Comparison of ENCODE assay signal across 18 mouse cellular contexts in genomic region chr11:116753674-116754470, GRCm38 (mm10). TPM values are rescaled to one million over a fixed set of nuclear protein-coding genes. Genes with fewer than 3 reads are reported as not detected.
DNase-seq lines count a peak whose midpoint lies in the region; ATAC-seq and TF ChIP-seq lines count a peak whose summit lies in the region.
"Had no signal": no experiment of that assay in that cellular context is flagged by ENCODE, and none has a peak within 500 bp of the region (broad histone marks: within the 10 kb centered on the region; RNA-seq: fewer than 3 reads in every experiment).

No protein-coding gene starts in this region.

- H3K27me3 ChIP-seq in liver, adult 2 months (ENCODE audit: control insufficient read depth, insufficient read depth, low read length): no peaks in the 10 kb centered on the region
- H3K27me3 ChIP-seq in liver, embryonic 12.5 days (replicated peaks): no peaks in the 10 kb centered on the region
- no peaks in the 10 kb centered on the region for H3K27me3 ChIP-seq in small intestine, adult 2 months (ENCODE audit: control insufficient read depth, insufficient read depth, low read length)
- H3K27me3 ChIP-seq in hindbrain, embryonic 14.5 days (ENCODE audit: control insufficient read depth, insufficient read depth, low read length): no peaks in the 10 kb centered on the region
- H3K27me3 ChIP-seq: embryonic facial prominence, embryonic 13.5 days; forebrain, embryonic 13.5 days; hindbrain, embryonic 15.5 days; Patski had no signal

- intact Hi-C loops in gastrocnemius, adult 2 months (cut with DNase I): no loop called here
- intact Hi-C loops in left cerebral cortex, postnatal 25 days (cut with DNase I): no loop called here

- H3K27ac ChIP-seq in gastrocnemius, adult 2 months: peak overlapping the region; percentile 64
- H3K27ac ChIP-seq in liver, adult 2 months (replicated peaks; ENCODE audit: insufficient read depth, low read depth, low read length): no peak overlapping the region
- H3K27ac ChIP-seq in liver, embryonic 12.5 days: no peak overlapping the region
- peak overlapping the region; percentile 70 for H3K27ac ChIP-seq in small intestine, adult 2 months (ENCODE audit: insufficient read depth, low read depth, low read length)
- no peak overlapping the region for H3K27ac ChIP-seq in hindbrain, embryonic 14.5 days
- H3K27ac ChIP-seq: embryonic facial prominence, embryonic 13.5 days; forebrain, embryonic 13.5 days; hindbrain, embryonic 15.5 days had no signal

- no peak overlapping the region for H3K4me2 ChIP-seq in liver, embryonic 12.5 days
- no peak overlapping the region for H3K4me2 ChIP-seq in hindbrain, embryonic 14.5 days (replicated peaks)
- H3K4me2 ChIP-seq: embryonic facial prominence, embryonic 13.5 days; forebrain, embryonic 13.5 days; hindbrain, embryonic 15.5 days had no signal

- TF ChIP-seq CTCF in gastrocnemius, adult 2 months (IDR thresholded peaks at IDR 0.05): no peak
- TF ChIP-seq CTCF in liver, adult 2 months (IDR thresholded peaks at IDR 0.05; ENCODE audit: low read depth, low read length): no peak
- no peak for TF ChIP-seq CTCF in small intestine, adult 2 months (IDR thresholded peaks at IDR 0.05; ENCODE audit: extremely low read depth, insufficient read length, insufficient replicate concordance, low read depth, low read length)

- H3K4me3 ChIP-seq in gastrocnemius, adult 2 months: no peak overlapping the region
- no peak overlapping the region for H3K4me3 ChIP-seq in liver, adult 2 months (ENCODE audit: insufficient read depth, low read depth, low read length)
- no peak overlapping the region for H3K4me3 ChIP-seq in liver, embryonic 12.5 days
- H3K4me3 ChIP-seq in small intestine, adult 2 months (ENCODE audit: low read depth, low read length): no peak overlapping the region
- no peak overlapping the region for H3K4me3 ChIP-seq in hindbrain, embryonic 14.5 days (replicated peaks; ENCODE audit: low read length)
- H3K4me3 ChIP-seq: embryonic facial prominence, embryonic 13.5 days; forebrain, embryonic 13.5 days; hindbrain, embryonic 15.5 days; megakaryocyte, embryonic 14.5 days had no signal

- DNase-seq in gastrocnemius, adult 2 months: peak; percentile 24
- no peak for DNase-seq in gastrocnemius, postnatal 25 days
- peak; percentile 55 for DNase-seq in liver, adult 2 months (ENCODE audit: extremely low read depth, low read depth, low spot score)
- peak; percentile 81 for DNase-seq in adrenal gland, postnatal 14 days
- DNase-seq in left cerebral cortex, postnatal 25 days (ENCODE audit: low spot score in 2 of 2): no peak
- no peak for DNase-seq in hindbrain, embryonic 14.5 days (ENCODE audit: low spot score)
- DNase-seq: cerebellum, postnatal 14 days; lung, adult 2 months had no signal

- TF ChIP-seq POLR2A in liver, adult 2 months (IDR thresholded peaks at IDR 0.05; ENCODE audit: extremely low read depth, insufficient read depth, low read length): no peak
- no peak for TF ChIP-seq POLR2A in small intestine, adult 2 months (IDR thresholded peaks at IDR 0.05; ENCODE audit: low read depth, low read length)

- no peaks in the 10 kb centered on the region for H3K9me3 ChIP-seq in liver, embryonic 12.5 days (replicated peaks)
- no peaks in the 10 kb centered on the region for H3K9me3 ChIP-seq in hindbrain, embryonic 14.5 days (ENCODE audit: control insufficient read depth, low read length)
- H3K9me3 ChIP-seq: embryonic facial prominence, embryonic 13.5 days; forebrain, embryonic 13.5 days; hindbrain, embryonic 15.5 days; megakaryocyte, embryonic 14.5 days had no signal

- WGBS in liver, adult 2 months: 54% methylated on average over 5 of the region's 5 CpGs
- WGBS in liver, embryonic 12.5 days (ENCODE audit: insufficient replicate concordance): 60% methylated on average over 5 of the region's 5 CpGs
- 18% methylated on average over 5 of the region's 5 CpGs for WGBS in small intestine, adult 2 months
- WGBS in hindbrain, embryonic 14.5 days: 88% methylated on average over 5 of the region's 5 CpGs

- ATAC-seq in liver, embryonic 12.5 days: no peak
- ATAC-seq in hindbrain, embryonic 14.5 days (ENCODE audit: low FRiP score): no peak
- ATAC-seq: forebrain, embryonic 13.5 days; Patski had no signal

- H3K36me3 ChIP-seq in liver, adult 2 months (ENCODE audit: control insufficient read depth, insufficient read depth, low read length): no peaks in the 10 kb centered on the region
- no peaks in the 10 kb centered on the region for H3K36me3 ChIP-seq in liver, embryonic 12.5 days
- no peaks in the 10 kb centered on the region for H3K36me3 ChIP-seq in small intestine, adult 2 months (ENCODE audit: control insufficient read depth, insufficient read depth, low read length)
- no peaks in the 10 kb centered on the region for H3K36me3 ChIP-seq in hindbrain, embryonic 14.5 days (replicated peaks; ENCODE audit: control insufficient read depth, insufficient read depth)
- H3K36me3 ChIP-seq: embryonic facial prominence, embryonic 13.5 days; hindbrain, embryonic 15.5 days had no signal

- no peak overlapping the region for H3K9ac ChIP-seq in liver, adult 2 months (ENCODE audit: low read depth, low read length)
- no peak overlapping the region for H3K9ac ChIP-seq in liver, embryonic 12.5 days
- no peak overlapping the region for H3K9ac ChIP-seq in hindbrain, embryonic 14.5 days
- H3K9ac ChIP-seq: embryonic facial prominence, embryonic 13.5 days; forebrain, embryonic 13.5 days; hindbrain, embryonic 15.5 days had no signal

- H3K79me2 ChIP-seq in liver, adult 2 months (ENCODE audit: control insufficient read depth, insufficient read depth, low read length): no peaks in the 10 kb centered on the region

- H3K4me1 ChIP-seq in liver, adult 2 months (ENCODE audit: control insufficient read depth, insufficient read depth, low read length): peaks cover 4% of the 10 kb centered on the region
- H3K4me1 ChIP-seq in liver, embryonic 12.5 days: no peaks in the 10 kb centered on the region
- peaks cover 39% of the 10 kb centered on the region; the same call in 1 of the 2 replicates for H3K4me1 ChIP-seq in small intestine, adult 2 months (ENCODE audit: control insufficient read depth, insufficient read depth, insufficient read length, low read length)
- H3K4me1 ChIP-seq in hindbrain, embryonic 14.5 days (replicated peaks; ENCODE audit: control insufficient read depth, insufficient read depth, low read length): no peaks in the 10 kb centered on the region
- H3K4me1 ChIP-seq: embryonic facial prominence, embryonic 13.5 days; forebrain, embryonic 13.5 days; hindbrain, embryonic 15.5 days had no signal

RNA-seq across cellular contexts. Expression of gene St6galnac1, which starts 21.4 kb away (rescaled TPM):
- total RNA-seq in gastrocnemius, adult 2 months (2021): not detected
- not detected for total RNA-seq in gastrocnemius, postnatal 25 days (2021)
- not detected in 2 replicates for total RNA-seq in liver, adult 2 months (2014; rRNA removed)
- polyA plus RNA-seq in liver, adult 2 months (2012; rRNA removed): not detected in 2 replicates
- polyA plus RNA-seq in liver, embryonic 12.5 days (2016; fragmentation: Nextera tagmentation; extraction: Ambion mirVana): not detected in 2 replicates
- not detected in 2 replicates for total RNA-seq in adrenal gland, postnatal 14 days (2021)
- polyA plus RNA-seq in small intestine, adult 2 months (2012; rRNA removed): 5.8 TPM in 1 of 2 replicates, not detected in the other
- not detected for total RNA-seq in left cerebral cortex, postnatal 25 days (2021)
- polyA plus RNA-seq in hindbrain, embryonic 14.5 days (2014; fragmentation: Nextera tagmentation; extraction: Ambion mirVana): not detected in 2 replicates
- total RNA-seq: gastrocnemius, postnatal 4 days; layer of hippocampus, postnatal 10 days had no signal
- polyA plus RNA-seq: embryonic facial prominence, embryonic 13.5 days; forebrain, embryonic 13.5 days; hindbrain, embryonic 15.5 days; limb, embryonic 11.5 days; Patski had no signal

Comparison
In these comparisons a context has a peak if more than half of its experiments do, and no peak if none do; other contexts are left out.
1. DNase-seq: peak in gastrocnemius, adult 2 months (single experiment), liver, adult 2 months (single experiment) and adrenal gland, postnatal 14 days (single experiment); none in gastrocnemius, postnatal 25 days (single experiment), left cerebral cortex, postnatal 25 days (0 of 2) and hindbrain, embryonic 14.5 days (single experiment).
2. H3K27ac ChIP-seq: peak in gastrocnemius, adult 2 months (single experiment) and small intestine, adult 2 months (single experiment); none in liver, adult 2 months (single experiment), liver, embryonic 12.5 days (single experiment) and hindbrain, embryonic 14.5 days (single experiment).